Mouse (Mus musculus) G1E (cell line): Measurements from ENCODE around the gene Fat3.

Source experiments
- CTCF ChIP-seq: IDR thresholded peaks from 2 replicates; pipeline ENCODE4 v1.5.1; 2012; ENCODE audit warnings: low read depth, low read length, inconsistent platforms, mixed read lengths
- GATA1 ChIP-seq: IDR thresholded peaks from 2 replicates; pipeline ENCODE4 v1.6.1; 2012; ENCODE audit warnings: borderline replicate concordance, low read length, inconsistent platforms, mixed read lengths
- GATA2 ChIP-seq: IDR thresholded peaks from 2 replicates; pipeline ENCODE4 v1.6.1; 2012; ENCODE audit warnings: low read depth, low read length, inconsistent platforms, borderline replicate concordance
- TAL1 ChIP-seq: conservative IDR thresholded peaks from 2 replicates; pipeline ENCODE4 v1.6.1; 2012; ENCODE audit warnings: low read depth, low read length, inconsistent platforms, mixed read lengths

GRCm38 (mm10) chr9:16302484-16302883 is 198.6 kb downstream of the Fat3 start:
- TF ChIP-seq CTCF (no peak), GATA2 (no peak), GATA1 (no peak), TAL1 (no peak)
